Mouse (Mus musculus): ENCODE data around the gene Gopc. TPM values are rescaled to one million over a fixed set of nuclear protein-coding genes. Genes with fewer than 3 reads are reported as not detected.

Gene Gopc
- polyA plus RNA-seq, 1 experiment from 2014 or later = 16.2 TPM

GRCm38 (mm10) chr10:52287852-52288533, 93.9 kb downstream of the Gopc start:
- Histone ChIP-seq H3K9me3 (ENCODE audit: control insufficient read depth, low read length) (no peaks in the 10 kb centered on the region), H3K4me1 (ENCODE audit: control insufficient read depth, insufficient read depth, low read length) (no peaks in the 10 kb centered on the region), H3K4me2 (ENCODE audit: low read depth, severe bottlenecking) (no peak overlapping the region), H3K9ac (ENCODE audit: low read length) (no peak overlapping the region), H3K4me3 (ENCODE audit: low read depth, low read length) (no peak overlapping the region), H3K27ac (replicated peaks; ENCODE audit: low read depth, low read length) (no peak overlapping the region), H3K36me3 (ENCODE audit: control insufficient read depth, insufficient read depth, low read length) (no peaks in the 10 kb centered on the region), H3K27me3 (ENCODE audit: control insufficient read depth, insufficient read depth, low read length) (no peaks in the 10 kb centered on the region)
- WGBS = 69% methylated on average over 5 of the region's 5 CpGs
- no peak for DNase-seq (ENCODE audit: low spot score)
- ATAC-seq (ENCODE audit: insufficient number of reproducible peaks, low FRiP score, low TSS enrichment, low read depth) = no peak

Other genes starting within 250 kb of the Gopc start
- gene Ros1, start 186.9 kb downstream of the Gopc start, polyA plus RNA-seq (2014; fragmentation: Nextera tagmentation; extraction: Ambion mirVana) = not detected in 2 replicates
- 21.9 and 26.4 TPM in 2 replicates for gene Dcbld1, start 148.5 kb downstream of the Gopc start, polyA plus RNA-seq (2014; fragmentation: Nextera tagmentation; extraction: Ambion mirVana)
- gene Gm26741, start 23.4 kb downstream of the Gopc start, polyA plus RNA-seq (2014; fragmentation: Nextera tagmentation; extraction: Ambion mirVana) = not detected in 2 replicates
- gene Nepn, start 6.8 kb upstream of the Gopc start, polyA plus RNA-seq (2014; fragmentation: Nextera tagmentation; extraction: Ambion mirVana) = not detected in 2 replicates
- 15.7 and 19.2 TPM in 2 replicates for gene Nus1, start 35.4 kb upstream of the Gopc start, polyA plus RNA-seq (2014; fragmentation: Nextera tagmentation; extraction: Ambion mirVana)